Mouse (Mus musculus): Measurements from ENCODE around the gene Dtx3l. TPM values are rescaled to one million over a fixed set of nuclear protein-coding genes. Genes with fewer than 3 reads are reported as not detected.

The Dtx3l gene
- polyA plus RNA-seq, 1 experiment from 2014 or later = 3.1 TPM

GRCm38 (mm10) chr16:35890645-35891044, 48.3 kb downstream of the Dtx3l start:
- Histone ChIP-seq H3K9me3 (replicated peaks; ENCODE audit: control insufficient read depth, low read length) (no peaks in the 10 kb centered on the region), H3K27ac (replicated peaks; ENCODE audit: low read depth, low read length) (no peak overlapping the region), H3K4me2 (ENCODE audit: low read depth, low read length) (no peak overlapping the region), H3K4me3 (ENCODE audit: low read depth, low read length) (no peak overlapping the region), H3K4me1 (ENCODE audit: control insufficient read depth, insufficient read depth, low read length) (no peaks in the 10 kb centered on the region), H3K36me3 (replicated peaks; ENCODE audit: control insufficient read depth, insufficient read depth, low read depth, low read length) (no peaks in the 10 kb centered on the region), H3K9ac (replicated peaks; ENCODE audit: low read length) (no peak overlapping the region), H3K27me3 (ENCODE audit: control insufficient read depth, insufficient read depth, low read length) (no peaks in the 10 kb centered on the region)
- ATAC-seq (replicated peaks; ENCODE audit: insufficient number of reproducible peaks, low FRiP score, low TSS enrichment, low read depth) (no peak), DNase-seq (ENCODE audit: low spot score) (no peak)
- WGBS = 74% methylated on average over 3 of the region's 3 CpGs

GRCm38 (mm10) chr16:35888910-35889309, 50.0 kb downstream of the Dtx3l start:
- Histone ChIP-seq H3K27ac (replicated peaks; ENCODE audit: low read depth, low read length) (no peak overlapping the region), H3K9me3 (replicated peaks; ENCODE audit: control insufficient read depth, low read length) (no peaks in the 10 kb centered on the region), H3K36me3 (replicated peaks; ENCODE audit: control insufficient read depth, insufficient read depth, low read depth, low read length) (no peaks in the 10 kb centered on the region), H3K4me3 (ENCODE audit: low read depth, low read length) (no peak overlapping the region), H3K27me3 (ENCODE audit: control insufficient read depth, insufficient read depth, low read length) (no peaks in the 10 kb centered on the region), H3K4me1 (ENCODE audit: control insufficient read depth, insufficient read depth, low read length) (no peaks in the 10 kb centered on the region), H3K9ac (replicated peaks; ENCODE audit: low read length) (no peak overlapping the region), H3K4me2 (ENCODE audit: low read depth, low read length) (no peak overlapping the region)
- no peak for ATAC-seq (replicated peaks; ENCODE audit: insufficient number of reproducible peaks, low FRiP score, low TSS enrichment, low read depth)
- 93% methylated on average over 5 of the region's 5 CpGs for WGBS
- no peak for DNase-seq (ENCODE audit: low spot score)

- Histone ChIP-seq H3K36me3 (replicated peaks; ENCODE audit: control insufficient read depth, insufficient read depth, low read depth, low read length) (no peaks in the 10 kb centered on the region), H3K4me3 (ENCODE audit: low read depth, low read length) (no peak overlapping the region), H3K27me3 (ENCODE audit: control insufficient read depth, insufficient read depth, low read length) (no peaks in the 10 kb centered on the region), H3K4me2 (ENCODE audit: low read depth, low read length) (no peak overlapping the region), H3K9me3 (replicated peaks; ENCODE audit: control insufficient read depth, low read length) (no peaks in the 10 kb centered on the region), H3K27ac (replicated peaks; ENCODE audit: low read depth, low read length) (no peak overlapping the region), H3K4me1 (ENCODE audit: control insufficient read depth, insufficient read depth, low read length) (no peaks in the 10 kb centered on the region), H3K9ac (replicated peaks; ENCODE audit: low read length) (no peak overlapping the region)
- WGBS = 74% methylated on average over 7 of the region's 7 CpGs
- no peak for ATAC-seq (replicated peaks; ENCODE audit: insufficient number of reproducible peaks, low FRiP score, low TSS enrichment, low read depth)
- DNase-seq (ENCODE audit: low spot score) = no peak
Measured at GRCm38 (mm10) chr16:35888174-35888573, 50.8 kb downstream of the Dtx3l start.

Other genes starting within 250 kb of the Dtx3l start
- 16.4 and 16.7 TPM in 2 replicates for gene Dirc2, start 169.8 kb downstream of the Dtx3l start, polyA plus RNA-seq (2014; fragmentation: Nextera tagmentation; extraction: Ambion mirVana)
- 26.9 and 27.4 TPM in 2 replicates for gene Hspbap1, start 168.8 kb downstream of the Dtx3l start, polyA plus RNA-seq (2014; fragmentation: Nextera tagmentation; extraction: Ambion mirVana)
- gene Parp14, start 67.6 kb downstream of the Dtx3l start, polyA plus RNA-seq (2014; fragmentation: Nextera tagmentation; extraction: Ambion mirVana) = 0.29 and 0.45 TPM in 2 replicates
- gene Parp9, start 681 bp downstream of the Dtx3l start, polyA plus RNA-seq (2014; fragmentation: Nextera tagmentation; extraction: Ambion mirVana) = 2.7 and 3.2 TPM in 2 replicates
- gene Kpna1, start 39.6 kb upstream of the Dtx3l start, polyA plus RNA-seq (2014; fragmentation: Nextera tagmentation; extraction: Ambion mirVana) = 72.7 and 78.9 TPM in 2 replicates
- gene Wdr5b, start 102.0 kb upstream of the Dtx3l start, polyA plus RNA-seq (2014; fragmentation: Nextera tagmentation; extraction: Ambion mirVana) = 14.0 and 16.7 TPM in 2 replicates
- gene Fam162a, start 132.4 kb upstream of the Dtx3l start, polyA plus RNA-seq (2014; fragmentation: Nextera tagmentation; extraction: Ambion mirVana) = 339 and 341 TPM in 2 replicates
- 104 and 113 TPM in 2 replicates for gene Ccdc58, start 132.5 kb upstream of the Dtx3l start, polyA plus RNA-seq (2014; fragmentation: Nextera tagmentation; extraction: Ambion mirVana)
- gene Csta1, start 192.1 kb upstream of the Dtx3l start, polyA plus RNA-seq (2014; fragmentation: Nextera tagmentation; extraction: Ambion mirVana) = not detected in 2 replicates
- gene Stfa2l1, start 217.7 kb upstream of the Dtx3l start, polyA plus RNA-seq (2014; fragmentation: Nextera tagmentation; extraction: Ambion mirVana) = not detected in 2 replicates
- 1.6 and 2.3 TPM in 2 replicates for gene Gm5483, start 245.1 kb upstream of the Dtx3l start, polyA plus RNA-seq (2014; fragmentation: Nextera tagmentation; extraction: Ambion mirVana)